Mouse (Mus musculus): ENCODE measurements around the gene Tmprss6. TPM values are rescaled to one million over a fixed set of nuclear protein-coding genes. Genes with fewer than 3 reads are reported as not detected.

Tmprss6 gene
- total RNA-seq, 2 experiments from 2014 or later = 0.17 TPM; not detected in 1

DNA sequence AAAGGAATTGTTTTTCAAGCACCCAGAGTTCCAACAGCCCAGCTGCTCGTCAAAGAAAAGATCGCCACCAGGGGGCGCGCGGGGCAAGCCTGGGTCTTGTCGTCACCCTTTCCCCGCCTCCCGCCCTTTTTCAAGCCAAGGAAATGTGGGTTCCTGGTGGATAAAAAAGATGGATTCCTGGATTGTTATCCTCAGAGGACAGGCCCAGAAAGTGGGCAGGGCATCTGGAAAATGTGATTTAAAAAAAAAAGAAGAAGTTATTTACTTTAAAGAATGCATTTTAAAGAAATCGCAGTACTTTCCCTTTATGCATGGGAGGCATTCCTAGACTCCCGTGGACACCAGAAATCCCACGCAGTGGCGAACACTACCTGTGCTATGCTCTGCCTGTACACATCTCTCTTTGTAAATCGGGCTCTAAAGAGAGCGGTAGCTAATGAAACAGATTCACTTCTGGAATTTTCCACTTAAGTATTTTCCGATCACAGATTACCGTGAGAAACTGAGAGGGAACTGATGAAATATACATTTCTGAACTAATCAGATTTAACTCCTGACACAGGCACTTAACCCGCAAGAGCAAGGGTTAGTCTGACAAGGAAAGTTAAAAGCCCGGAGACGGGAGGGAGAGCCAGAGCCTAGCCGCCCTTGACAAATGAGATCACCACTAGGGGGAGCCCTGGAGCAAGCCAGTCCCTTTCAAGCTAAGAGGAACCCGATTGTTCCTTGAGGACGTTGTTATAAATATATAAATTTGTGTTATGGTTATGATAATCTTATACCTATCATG is 20.5 kb downstream of the Tmprss6 start:
- DNase-seq (ENCODE audit: low spot score) = peak; percentile 94

- no peak for DNase-seq (ENCODE audit: low spot score)
Measured at GRCm38 (mm10) chr15:78447121-78447520, 21.3 kb downstream of the Tmprss6 start.

- no peak for DNase-seq (ENCODE audit: low spot score)
Measured at GRCm38 (mm10) chr15:78443857-78444256, 24.6 kb downstream of the Tmprss6 start.

- DNase-seq (ENCODE audit: low spot score) = no peak
Measured at GRCm38 (mm10) chr15:78442231-78442630, 26.2 kb downstream of the Tmprss6 start.

DNA sequence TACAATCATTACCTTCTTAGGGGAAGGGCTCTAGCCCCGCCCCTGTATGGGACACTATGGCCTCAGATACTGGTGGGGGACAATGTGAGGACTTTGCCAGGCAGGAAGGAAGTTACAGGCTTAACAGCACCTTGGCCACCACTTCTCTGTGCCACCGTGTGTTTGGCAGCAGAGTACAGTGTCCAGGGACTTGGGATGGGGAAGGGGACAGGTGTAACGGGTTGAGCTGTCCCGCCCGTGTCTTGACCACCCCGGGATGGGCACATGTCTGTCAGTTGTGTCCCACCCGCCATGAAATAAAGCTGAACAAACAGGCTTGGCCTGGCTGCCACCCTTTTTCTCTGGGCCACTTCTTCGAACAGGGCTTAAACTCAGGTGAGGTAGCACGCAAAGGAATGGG is 29.5 kb downstream of the Tmprss6 start:
- DNase-seq (ENCODE audit: low spot score) = no peak

DNA sequence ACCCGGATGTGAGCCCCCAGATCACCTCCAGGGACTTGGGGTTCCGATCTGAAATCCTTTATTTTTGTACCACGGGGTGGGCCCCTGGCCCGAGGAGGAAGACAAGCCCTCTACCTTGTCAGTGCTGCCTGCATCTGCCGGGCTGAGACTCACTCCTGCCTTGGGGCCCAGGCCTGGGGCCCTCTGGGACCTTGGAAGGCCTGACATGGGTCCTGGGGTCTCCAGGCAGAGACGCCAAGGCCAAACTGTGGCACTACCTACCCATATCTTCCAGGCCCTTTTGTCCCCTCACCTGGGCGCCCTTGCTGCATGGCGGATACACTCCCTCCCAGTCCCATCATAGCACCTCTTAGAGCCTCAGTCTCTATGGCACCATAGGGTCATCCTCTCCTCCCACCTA is 29.9 kb downstream of the Tmprss6 start:
- no peak for DNase-seq (ENCODE audit: low spot score)

DNA sequence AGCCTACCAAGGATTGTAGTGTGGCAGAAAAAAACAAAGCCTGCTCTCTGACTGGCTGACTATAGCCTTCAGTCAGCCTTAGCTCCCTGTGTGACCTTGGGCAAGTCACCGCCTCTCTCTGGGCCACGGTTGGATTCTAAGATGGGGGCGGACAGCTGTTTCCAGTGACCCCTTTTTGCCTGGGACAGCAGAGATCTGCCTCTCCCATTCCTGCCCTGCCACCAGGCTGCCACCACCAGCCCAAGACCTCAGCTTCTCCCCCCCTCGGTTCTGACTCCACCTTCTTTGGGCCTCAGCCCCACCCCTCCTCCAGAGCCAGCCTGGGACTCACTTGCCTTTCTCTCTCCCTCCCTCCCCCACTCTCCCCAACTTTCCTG is 30.4 kb downstream of the Tmprss6 start:
- no peak for DNase-seq (ENCODE audit: low spot score)

DNA sequence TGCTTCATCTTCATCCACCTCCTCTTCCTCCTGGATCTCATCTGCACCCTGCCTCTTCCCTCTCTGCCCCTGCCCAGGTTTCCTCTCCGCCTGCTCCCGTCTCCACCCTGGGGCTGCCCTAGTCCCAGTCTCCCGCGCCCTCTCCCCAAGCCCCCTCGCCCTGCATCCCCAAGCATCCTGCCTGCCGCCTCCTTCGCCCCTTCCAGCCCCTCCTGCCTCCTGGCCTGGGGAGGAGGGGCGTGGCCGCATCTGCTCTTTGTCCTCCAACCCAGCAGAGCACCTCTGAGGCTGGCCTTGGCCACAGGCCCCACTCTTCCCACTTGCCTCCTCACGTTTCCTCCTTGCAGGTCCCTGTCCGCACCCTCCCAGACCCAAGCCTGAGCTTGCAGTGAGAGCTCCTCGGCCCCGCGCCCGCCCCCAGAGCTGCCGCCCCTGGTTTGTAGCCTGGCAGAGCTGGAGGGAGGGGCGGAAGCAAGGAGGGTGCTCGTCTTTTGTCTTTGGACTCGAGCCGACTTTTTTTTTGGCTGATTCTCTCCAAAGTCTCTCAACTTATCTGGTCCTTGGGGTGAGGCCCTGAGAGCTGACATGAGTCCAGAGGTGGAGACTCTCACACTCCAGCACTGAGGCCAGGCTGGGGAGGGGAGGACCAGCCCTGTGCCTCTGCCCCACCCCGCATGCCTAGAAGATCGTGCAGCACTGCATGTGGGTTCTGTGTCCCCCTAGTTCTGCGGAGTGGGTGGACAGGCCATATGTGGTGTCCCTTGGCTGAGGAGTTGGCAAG is 31.0 kb downstream of the Tmprss6 start:
- peak; percentile 58 for DNase-seq (ENCODE audit: low spot score)

- peak; percentile 81 for DNase-seq (ENCODE audit: low spot score)
Measured at GRCm38 (mm10) chr15:78436380-78437192, 31.8 kb downstream of the Tmprss6 start.

DNA sequence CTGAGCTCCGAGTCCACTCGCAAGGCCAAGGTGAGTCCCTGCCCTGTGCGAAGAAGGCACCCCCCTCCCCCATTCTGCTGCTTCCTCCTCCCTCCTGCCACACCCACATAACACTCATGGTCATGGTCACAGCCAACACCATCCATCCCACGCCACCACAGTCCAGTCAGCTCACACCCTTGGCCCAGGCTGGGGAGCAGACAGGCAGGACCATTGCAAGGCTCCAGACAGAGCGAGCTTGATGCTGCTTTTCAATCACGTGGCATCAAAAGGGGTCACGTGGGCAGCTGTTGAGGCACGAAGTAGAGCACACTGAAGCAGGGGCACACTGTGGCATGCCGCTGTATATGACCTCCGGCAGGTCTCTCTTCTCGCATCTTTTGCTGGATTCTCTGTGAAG is 32.8 kb downstream of the Tmprss6 start:
- DNase-seq (ENCODE audit: low spot score) = no peak

GRCm38 (mm10) chr15:78434896-78435520 is 33.4 kb downstream of the Tmprss6 start:
- DNase-seq (ENCODE audit: low spot score) = no peak

- DNase-seq (ENCODE audit: low spot score) = no peak
Measured at GRCm38 (mm10) chr15:78431541-78432121, 36.8 kb downstream of the Tmprss6 start.

DNA sequence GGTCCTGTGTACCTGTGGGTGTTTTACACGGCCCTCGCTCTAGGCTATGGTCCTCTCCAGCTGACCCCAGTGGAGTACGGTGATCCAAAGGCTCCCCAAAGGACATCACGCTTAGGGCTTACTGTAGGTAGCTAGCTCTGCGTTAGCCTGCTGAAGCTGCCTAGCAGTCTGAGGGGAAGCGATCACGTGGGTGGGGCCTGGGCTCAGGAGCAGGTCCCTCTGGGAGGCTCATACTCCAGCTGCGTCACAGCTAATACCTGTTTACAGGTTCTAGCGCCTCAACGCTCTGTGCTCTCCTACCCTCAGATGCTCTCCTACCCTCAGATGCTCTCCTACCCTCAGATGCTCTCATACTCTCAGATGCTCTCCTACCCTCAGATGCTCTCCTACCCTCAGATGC is 37.6 kb downstream of the Tmprss6 start:
- no peak for DNase-seq (ENCODE audit: low spot score)

DNA sequence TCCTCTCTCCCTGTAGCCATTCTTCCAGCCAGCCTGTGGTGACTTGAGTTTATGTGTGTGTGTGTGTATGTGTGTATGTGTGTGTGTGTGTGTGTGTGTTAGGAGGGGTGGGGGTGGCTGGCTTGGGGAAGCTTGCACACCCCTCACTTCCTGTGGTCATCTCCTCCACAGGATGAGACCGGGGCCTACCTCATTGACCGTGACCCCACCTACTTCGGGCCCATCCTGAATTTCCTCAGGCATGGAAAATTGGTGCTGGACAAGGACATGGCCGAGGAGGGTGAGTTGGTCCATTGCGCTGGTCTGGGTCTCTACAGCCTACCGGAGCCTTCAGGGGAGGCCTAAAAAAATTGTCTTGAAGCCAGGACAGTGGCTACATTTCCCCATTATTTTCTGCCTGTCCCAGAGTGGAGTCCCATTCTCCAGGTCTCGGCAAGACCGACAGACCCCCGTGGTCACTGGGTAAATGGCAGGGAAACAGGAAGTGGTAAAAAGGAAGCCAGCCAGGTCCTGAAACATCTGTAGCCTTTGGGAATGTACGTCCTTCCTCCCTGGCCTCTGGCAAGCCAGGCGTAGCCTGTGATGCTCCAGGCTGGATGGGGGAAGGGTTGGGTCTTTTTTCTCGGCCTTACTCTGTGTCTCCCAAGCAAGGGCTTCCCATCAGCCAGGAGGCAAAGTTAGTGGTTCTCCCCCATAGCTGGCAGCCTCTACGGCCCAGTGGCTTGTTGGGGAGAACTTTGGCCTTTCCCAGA is 38.4 kb downstream of the Tmprss6 start:
- DNase-seq (ENCODE audit: low spot score) = no peak

DNA sequence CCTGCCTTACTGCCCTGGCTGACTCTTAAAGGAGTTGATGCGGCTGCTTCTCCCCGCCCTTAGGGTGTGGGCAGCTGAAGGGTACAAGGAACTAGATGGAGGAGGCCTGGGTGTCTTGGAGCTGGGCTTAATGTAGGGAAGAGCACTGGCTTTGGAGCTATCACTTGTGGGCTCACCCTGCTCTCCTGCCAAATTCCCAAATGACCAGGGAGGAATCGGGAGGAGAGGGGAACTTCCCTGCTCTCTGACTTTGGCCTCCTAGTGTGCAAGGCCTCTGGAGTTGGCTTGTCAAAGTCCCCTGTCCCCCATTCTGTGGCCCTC is 39.3 kb downstream of the Tmprss6 start:
- DNase-seq (ENCODE audit: low spot score) = no peak

GRCm38 (mm10) chr15:78428391-78429138 is 39.9 kb downstream of the Tmprss6 start, which contains the start of gene Kctd17:
TSS of gene Kctd17 (plus strand) at chr15:78428564.
- peak; percentile 73 for DNase-seq (ENCODE audit: low spot score)

DNA sequence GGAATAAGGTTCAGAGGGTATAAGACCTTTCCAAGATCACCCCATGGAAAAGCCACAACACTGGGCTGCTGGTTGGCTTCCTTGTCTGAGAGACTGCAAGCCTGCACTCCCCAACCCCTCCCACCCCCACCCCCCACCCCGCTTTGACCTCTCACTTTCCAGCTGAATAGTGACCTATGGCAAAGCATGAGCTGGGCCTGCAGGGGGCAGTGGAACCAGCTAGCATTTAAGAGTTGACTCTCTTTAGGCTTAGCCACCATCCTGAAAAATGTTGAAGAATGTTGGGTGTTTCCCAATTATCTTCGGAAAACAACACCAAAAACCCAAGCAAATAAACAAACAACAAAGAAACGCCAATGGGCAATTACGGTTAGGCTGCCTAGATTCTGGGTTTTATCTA is 43.2 kb downstream of the Tmprss6 start:
- DNase-seq (ENCODE audit: low spot score) = no peak

DNA sequence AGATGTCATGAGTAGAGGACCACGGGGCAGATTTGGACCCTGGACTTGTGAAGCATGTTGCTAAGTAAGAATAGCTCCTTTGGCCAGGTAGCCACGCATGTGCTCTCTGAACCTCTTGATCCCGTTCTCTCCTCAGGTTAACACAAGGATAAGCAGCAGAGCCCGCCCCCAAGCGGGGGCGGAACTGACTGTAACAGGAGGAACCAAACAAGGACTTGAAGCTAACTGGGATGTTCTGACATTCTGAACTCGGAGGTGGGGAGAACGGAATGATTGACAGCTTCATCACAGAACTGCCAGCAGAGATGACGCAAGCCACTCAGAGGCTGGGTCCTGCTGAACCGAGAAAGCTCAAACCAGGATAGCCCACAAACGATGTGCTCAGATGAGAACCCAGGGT is 43.9 kb downstream of the Tmprss6 start:
- DNase-seq (ENCODE audit: low spot score) = no peak

- peak; percentile 80 for DNase-seq (ENCODE audit: low spot score)
Measured at GRCm38 (mm10) chr15:78422046-78422956, 46.1 kb downstream of the Tmprss6 start.
